Mouse (Mus musculus) left cerebral cortex, postnatal 14 days (tissue): Measurements from ENCODE around the gene Parp16. TPM values are rescaled to one million over a fixed set of nuclear protein-coding genes. Genes with fewer than 3 reads are reported as not detected.

ENCODE experiments used
- DNase-seq, 2 experiments: peaks; one replicate each; pipeline ENCODE4 v3.0.0; 2021 to 2022; ENCODE audit warnings: low spot score in 2 of 2, mixed read lengths in 1 of 2
- intact Hi-C: fragments of 180-260 bp; cut with DNase I; formaldehyde crosslinking; loops from one replicate; pipeline ENCODE4 v1.15.1; 2025
- total RNA-seq, 2 experiments: library from RNA; stranded (reverse); gene quantifications; 2 replicates each; pipeline ENCODE4 v1.2.3; 2021

Gene Parp16
- total RNA-seq, 2 experiments from 2014 or later = 3.1 to 3.9 TPM

DNA sequence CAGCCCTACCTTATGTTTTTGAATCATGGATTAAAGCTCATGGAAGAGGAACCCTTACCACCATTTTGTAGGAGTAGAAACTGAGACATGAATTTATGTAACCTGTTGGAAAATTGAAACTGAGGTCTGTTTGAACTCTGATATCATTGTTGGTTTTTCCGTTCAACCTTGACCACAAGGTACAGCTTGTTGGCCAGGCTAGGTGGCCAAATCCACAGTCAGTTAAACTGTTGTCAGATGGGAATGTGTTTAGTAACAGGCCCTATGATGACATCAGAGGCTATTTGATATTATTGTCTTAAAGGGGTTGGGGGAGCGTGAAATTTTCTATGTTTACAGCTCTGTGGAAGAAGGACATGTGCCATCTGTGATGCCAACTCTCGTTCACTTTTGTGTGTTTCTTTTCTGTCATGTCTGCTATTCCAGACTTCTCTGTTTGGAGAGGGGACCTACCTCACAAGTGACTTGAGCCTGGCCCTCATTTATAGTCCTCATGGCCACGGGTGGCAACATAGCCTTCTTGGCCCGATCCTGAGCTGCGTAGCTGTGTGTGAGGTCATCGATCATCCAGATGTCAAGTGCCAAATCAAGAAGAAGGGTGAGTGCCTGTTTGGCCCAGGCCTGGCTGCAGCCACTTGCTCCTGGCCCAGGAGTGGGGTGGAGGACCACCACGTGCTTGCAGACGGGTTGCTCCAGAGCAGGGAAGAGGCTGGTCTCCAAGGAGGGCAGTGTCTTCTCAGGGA is 38.3 kb downstream of the Parp16 start:
- DNase-seq = no peak
- intact Hi-C loops = no loop called here

DNA sequence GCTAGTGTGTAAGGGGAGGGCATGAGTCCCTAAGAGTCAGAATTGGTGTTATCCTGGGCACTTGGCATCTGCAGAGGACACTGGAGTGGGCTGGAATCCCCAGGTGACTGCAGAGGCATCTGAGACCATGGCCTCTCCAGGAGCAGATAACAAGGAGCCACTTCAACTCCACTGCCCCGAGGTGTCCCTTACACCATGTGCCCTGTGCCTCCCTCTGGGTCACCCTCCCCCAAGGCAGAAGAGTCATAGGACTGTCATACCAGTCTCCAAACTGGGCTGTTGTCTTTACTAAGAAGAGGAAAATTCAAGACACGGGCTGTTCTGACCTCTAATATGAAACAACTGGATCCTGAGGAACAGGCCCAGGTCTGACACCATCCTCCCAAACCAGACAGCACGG is 39.6 kb downstream of the Parp16 start:
- intact Hi-C loops = no loop called here
- no peak for DNase-seq

DNA sequence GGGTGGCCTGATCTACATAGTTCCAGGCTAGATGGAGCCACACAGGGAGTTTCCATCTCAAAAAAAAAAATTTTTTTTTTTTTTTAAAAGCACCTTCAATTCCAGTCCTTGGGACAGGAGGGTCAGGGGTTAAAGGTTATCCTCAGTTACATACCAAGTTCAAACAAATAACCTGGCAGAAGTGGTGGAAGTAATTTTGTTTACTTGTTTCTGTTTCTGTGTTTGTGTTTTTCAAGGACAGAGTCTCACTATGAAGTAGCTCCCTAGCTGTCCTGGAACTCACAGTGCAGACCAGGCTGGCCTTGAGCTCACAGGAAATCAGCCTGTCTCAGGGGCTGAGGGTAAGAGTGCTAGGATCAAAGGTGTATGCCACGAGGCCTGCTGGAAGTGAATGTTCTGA is 40.4 kb downstream of the Parp16 start:
- DNase-seq = no peak
- intact Hi-C loops = no loop called here

DNA sequence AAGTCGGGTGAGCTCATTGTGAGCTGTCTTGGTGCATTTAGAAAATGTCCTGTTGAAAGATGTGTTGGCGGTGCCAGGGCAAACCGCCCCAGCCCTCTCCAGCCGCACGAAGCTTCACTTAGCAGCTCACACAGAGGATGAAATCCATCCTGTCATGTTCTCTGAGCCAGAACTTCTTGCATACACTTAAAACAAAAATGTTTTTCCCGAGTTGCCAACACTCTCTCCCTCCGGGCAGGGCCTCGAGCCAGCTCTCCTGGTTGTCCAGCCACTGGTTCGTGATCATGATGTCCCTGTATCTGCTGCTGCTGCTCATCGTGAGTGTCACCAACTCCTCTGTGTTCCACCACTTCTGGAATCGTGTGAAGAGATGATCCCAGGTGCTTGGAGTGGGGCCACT is 42.5 kb downstream of the Parp16 start:
- DNase-seq = peak in 1 of 2 experiments; percentile 20
- intact Hi-C loops = no loop called here

DNA sequence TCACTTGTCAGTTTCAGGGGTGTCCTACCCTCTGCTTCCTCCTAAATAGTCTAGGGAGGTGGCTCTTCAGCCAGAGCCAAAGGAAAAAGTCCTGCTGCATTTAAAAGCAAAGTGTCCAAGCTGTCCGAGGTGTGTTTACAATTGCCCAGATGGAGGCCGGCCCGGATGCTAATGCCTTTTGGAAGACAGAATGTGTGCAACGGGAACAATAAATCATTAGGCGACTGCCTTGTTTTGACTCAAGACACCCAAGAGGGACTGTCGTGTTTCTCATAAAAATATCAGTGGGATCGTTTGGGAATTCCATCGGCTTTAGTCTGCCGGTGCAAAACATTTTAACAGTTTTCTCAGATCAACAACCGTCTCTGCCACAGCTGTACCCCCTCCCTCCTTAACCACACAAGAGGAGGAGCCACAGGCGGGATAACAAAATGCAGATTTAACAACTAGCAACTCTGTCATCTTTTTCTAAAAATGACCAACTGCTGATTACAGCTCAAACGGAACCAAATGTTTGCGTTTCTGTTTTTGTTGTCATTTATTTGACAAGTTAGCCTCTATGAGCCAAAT is 43.1 kb downstream of the Parp16 start:
- intact Hi-C loops = no loop called here
- DNase-seq = no peak

DNA sequence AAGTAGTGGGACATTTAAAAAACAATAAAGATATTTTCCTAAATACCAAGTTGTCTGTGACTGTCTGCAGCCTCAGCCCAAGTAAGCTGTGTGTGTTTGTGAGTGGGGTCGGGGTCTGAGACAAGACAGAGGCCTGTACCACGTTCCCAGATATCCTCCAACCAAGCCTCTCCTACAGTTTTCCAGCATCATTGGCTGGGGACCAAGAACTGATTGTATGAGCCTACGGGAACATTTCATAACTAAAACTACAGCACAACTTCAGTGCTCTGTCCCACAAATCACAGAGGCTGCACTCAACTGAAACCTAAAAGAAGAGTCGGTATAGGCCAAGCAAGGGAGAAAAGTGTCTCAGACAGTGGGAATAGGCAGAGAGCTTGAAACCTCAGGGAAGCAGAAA is 44.0 kb downstream of the Parp16 start:
- DNase-seq = no peak
- intact Hi-C loops = no loop called here

DNA sequence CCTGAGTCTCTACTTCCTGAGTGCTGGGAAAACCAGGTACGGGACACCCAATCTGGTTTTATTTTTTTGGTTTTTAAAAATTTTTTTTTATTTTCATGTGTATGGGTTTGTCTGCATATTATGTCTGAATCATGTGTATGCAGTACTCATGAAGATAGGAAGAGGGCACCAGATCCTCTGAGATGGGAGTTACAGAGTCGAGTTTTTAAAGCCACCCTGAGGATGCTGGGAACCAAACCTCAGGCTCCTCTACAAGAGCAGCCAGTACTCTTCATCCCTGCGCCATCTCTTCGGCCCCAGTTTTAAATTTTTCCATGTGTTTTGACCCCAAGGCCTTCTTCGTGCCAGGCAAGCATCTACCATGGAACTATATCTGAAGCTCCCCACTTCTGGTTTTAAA is 44.6 kb downstream of the Parp16 start:
- no peak for DNase-seq
- intact Hi-C loops = no loop called here

DNA sequence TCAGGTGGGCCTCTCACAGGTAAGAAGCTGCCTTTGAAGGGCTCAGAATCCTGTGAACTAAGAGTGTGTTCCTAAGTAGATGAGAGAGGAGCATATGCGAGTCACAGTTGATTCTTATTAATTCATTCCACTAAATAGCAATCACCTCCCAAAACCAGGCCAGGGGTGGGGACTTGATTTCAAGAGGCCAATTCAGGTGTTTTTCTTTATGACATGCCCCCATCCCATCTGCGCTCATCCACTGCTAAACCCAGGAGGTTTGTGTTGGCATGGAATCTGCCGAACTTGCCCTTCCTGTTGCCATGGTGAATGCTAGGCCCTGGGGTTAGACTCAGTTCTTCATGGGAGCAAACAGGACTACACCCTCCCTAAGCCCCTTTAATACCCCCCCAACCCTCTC is 45.4 kb downstream of the Parp16 start:
- intact Hi-C loops = no loop called here
- no peak for DNase-seq

DNA sequence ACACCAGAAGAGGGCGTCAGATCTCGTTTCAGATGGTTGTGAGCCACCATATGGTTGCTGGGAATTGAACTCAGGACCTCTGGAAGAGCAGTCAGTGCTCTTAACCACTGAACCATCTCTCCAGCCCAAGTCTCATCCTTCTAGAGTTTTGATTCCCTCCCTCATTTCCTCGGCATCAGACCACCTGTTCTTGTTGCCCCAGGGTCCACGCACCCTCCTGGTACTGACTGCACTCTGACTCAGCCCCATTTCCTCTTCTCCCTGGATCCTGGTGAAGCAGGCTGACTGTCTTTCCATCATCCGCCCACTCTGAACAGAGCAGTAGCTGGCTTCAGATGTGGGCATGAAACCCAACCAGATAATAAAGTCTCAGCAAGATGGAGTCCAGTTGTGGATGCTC is 46.8 kb downstream of the Parp16 start:
- intact Hi-C loops = no loop called here
- DNase-seq = no peak

DNA sequence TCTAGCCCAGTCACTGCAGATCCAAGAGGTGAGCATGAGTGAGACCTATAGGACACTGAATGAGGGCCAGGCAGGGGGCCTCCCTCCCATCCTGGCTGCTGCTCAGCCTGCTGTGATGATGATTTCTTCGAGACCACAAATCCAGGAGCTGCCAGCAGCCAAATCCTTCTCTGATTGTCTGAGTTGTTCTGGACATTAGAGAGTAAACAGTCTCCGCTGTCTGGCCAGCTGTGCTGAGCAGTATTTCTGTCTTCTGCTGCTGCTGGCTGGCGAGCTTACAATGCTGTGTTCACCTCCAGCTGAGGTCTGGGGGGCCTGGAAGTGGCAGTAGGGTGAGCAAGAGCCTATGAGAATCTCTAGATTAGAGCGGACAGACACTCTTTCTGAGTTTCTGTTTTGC is 48.1 kb downstream of the Parp16 start:
- intact Hi-C loops = no loop called here
- DNase-seq = no peak

DNA sequence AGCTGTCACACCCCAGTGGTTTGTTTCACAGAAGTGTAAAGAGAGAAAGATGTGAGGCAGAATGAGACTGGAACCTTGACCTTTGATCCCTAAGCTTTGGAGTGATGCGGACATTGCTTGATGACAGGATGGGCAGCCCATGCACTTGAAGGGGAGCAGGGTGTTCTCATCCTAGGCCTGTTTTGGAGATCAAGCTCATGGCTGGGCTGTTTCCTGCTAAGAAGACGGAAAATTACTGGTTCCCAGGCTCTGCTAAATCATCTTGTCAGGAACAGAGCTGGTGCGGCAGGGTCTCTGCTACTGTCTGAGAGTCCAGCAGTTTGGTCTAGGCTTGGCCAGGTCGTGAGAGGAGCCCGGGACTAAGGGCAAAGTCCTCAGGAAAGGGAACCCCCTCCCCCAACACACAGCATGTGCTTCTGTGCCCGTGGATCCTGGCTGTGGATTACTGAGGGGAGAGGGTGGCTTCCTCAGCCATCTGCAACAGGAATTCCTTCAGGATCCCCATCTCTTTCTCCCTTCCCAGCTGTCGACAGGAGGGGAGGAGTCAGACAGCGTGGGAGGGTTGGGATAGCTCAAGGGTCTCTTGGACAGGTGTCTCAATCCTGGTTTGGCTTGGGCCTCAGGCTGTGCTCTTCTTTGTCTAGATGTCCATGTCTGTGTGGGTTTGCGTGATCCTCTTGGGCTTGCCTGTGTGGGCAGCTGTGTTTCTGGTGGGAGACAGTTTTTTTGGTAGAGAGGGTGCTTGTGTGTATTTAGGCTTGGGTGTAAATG is 49.1 kb downstream of the Parp16 start:
- DNase-seq = peak in 1 of 2 experiments; percentile 13
- intact Hi-C loops = no loop called here

DNA sequence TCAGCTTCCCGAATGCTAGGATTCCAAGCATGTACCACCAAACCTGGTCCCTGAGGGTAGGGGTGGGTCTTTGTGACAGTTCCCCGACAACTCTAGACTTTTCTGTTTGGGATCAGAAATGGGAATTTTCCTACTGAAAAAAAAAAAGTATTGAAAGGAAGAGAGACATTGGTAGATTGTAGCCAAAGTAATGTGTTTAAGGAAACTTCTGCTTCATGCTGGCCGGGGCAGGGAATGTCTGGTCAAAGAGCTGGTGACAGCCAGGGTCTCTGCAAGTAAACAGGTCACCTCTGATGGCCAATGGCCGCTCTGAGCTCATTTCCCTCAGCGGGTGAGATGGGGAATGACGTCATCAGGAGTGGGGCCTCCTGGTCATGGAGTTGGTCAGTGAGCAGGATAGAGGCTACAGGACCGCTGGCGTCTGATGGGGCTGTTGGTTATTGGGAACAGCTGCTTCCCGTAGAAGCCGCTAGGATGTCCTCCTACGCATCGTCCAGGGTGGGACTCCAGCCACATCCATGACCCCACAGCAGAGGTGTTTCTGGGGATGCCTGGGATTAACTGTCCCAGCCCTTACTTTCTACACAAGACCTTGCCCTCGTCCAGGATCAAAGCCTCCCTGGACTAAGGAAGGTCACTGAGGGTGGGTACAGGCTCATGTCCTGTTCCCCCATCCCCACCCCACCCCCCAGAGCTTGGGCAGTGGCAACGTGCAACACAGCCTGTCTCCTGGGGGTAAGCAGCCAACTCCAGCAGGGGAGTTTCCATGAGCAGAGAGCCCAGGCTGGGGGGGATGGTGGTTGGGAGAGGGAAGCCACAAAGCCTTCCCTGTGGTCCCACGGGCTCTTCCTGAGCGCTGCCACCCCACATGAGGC is 52.6 kb downstream of the Parp16 start:
- DNase-seq = no peak
- intact Hi-C loops = no loop called here

DNA sequence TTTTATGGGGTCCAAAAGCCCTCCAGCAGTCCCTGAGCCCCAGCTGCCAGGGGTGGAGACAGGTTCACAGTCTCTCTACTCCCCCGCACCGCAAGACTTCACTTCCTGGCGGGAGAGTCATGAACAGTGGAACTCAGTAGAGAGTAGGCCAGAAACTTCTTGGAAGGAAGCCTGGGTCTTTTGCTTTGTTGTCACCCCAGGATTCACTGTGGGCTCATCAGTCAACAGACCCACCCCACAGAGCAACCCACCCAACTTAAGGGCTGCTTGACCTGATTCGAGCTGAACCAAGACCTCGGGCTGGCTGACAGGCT is 53.2 kb downstream of the Parp16 start:
- intact Hi-C loops = no loop called here
- DNase-seq = no peak

DNA sequence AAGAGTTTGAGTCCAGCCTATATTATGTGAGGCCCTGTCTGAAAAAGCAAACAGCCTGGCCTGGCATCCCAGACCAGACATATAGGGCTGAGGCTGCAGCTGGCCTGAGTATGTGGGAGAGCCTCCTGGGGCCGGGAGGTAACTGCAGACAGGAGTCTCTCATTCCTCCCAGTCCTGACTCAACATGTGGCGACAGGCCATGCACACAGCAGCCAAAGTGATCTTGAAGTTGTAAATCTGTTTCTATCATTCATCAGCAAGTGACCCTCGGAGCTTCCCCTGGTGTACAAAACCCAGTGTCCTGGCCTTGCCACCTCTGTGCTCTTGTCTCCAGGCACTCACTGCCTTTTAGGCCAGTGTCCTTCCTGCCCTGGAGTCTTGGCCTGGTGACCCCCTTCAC is 56.9 kb downstream of the Parp16 start:
- intact Hi-C loops = no loop called here
- DNase-seq = no peak

DNA sequence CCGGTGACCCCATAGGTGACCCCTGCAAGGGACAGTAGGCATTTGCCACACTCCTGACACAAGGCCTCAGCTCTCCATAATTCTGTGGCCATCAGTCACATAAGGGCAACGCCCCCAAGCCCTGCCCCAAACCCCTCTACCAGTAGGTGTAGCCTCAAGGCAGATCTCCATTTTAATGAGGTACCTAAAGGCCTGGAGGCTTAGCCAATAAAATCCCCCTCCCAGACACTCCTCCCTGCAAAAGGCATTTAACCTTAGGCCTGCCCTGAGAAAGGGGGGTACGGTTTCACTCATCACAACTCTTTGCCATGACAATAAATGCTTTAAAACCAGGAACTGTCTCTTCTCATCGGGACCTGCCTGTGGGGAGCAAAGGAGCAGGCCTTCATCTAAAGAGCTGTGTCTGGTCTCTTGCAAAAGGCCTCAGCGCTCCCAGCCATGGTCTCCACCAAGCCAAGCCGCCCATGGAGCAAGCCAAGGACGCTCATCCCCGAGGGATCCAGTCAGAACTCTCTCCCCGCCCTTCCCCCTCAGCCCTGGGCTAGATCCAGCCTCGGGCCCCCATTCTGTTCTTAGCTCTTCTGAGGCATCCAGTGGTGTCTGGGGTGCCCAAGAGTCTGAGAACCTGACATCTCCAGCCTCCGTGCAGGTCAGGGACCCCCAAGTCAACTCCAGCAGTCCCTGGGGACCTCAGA is 60.9 kb downstream of the Parp16 start:
- DNase-seq = no peak
- intact Hi-C loops = no loop called here

DNA sequence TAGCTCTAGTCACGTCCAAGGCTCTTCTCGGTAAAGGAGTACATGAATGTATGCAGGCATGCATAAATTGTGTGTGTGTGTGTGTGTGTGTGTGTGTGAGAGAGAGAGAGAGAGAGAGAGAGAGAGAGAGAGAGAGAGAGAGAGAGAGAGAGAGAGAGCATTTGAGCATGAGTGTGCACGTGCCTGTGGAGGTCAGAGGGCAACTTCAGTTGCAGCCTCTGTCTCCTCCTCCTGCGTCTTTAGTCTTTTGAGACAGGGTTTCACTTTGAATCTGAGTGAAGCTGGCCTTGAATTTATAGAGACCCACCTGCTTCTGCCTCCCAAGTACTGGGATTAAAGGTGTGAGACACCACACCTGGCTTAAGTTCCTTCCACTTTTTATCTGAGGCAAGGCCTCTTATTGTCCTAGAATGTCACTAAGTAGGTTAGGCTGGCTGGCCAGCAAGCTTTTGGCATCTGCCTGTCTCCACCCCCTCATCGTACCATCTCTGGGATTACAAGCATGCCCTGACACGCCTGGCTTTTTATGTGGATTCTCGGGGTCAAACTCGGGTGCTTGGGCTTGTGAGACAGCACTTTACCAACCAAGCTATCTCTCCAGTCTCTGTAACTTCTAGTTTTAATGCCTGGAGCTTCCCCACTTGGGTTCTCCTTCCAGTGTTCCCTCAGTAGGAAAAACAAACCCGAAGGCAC is 62.2 kb downstream of the Parp16 start:
- intact Hi-C loops = no loop called here
- DNase-seq = no peak

DNA sequence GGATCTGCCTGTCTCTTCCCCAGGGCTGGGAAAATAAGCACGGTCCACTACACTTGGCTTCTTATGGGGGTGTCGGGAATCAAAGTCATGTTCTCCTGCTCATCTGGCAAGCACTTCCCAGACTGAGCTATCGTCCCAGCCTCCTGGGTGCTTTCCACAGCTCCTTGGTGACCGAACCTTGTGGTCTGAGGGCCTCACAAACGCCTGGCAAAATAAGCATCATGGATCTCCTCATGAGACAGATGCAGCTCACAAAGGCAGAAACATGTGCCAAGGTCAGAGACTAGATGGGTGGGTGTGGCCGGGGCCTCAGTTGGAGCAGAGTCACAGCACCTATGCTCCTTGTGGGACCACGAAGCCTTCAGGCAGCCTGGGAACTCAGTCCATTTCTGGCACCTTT is 64.2 kb downstream of the Parp16 start:
- no peak for DNase-seq
- intact Hi-C loops = no loop called here

DNA sequence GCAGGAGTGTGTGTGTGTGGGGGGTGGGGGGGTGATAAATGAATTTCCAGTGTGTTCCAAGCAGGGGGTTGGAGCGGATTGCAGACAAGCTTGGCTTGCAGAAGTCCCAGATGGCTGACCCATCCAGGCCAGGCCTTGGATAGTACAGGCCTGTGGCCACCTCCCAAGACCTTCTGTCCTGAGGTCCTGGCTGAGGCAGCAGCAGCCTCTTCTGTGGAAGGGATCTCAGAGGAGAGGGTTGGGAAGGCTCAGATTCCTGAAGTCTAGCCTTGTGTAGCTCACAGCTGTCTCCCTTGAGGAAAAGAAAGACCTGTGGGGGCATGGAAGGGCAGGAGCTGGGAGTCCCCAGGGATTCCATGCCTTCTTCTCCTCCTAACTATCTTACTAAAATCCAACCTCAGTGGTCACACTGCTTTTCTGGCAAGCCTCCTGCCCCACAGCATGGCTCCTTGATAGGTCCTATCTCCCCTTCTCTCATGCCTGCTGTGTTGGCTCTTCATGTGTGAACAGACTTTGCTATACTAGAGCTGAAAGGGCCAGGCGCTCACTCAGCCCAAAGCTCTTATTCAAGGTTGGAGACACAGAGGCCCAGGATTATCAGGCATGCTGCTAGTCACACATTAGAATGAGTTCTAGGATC is 66.6 kb downstream of the Parp16 start:
- intact Hi-C loops = no loop called here
- no peak for DNase-seq
